Mouse (Mus musculus): Measurements from ENCODE around the gene Trim41. TPM values are rescaled to one million over a fixed set of nuclear protein-coding genes. Genes with fewer than 3 reads are reported as not detected.
"Not testable (repeated sequence)": the region's sequence is repeated elsewhere in the genome, so short reads cannot be mapped to it uniquely, and the experiment has no call there.

Trim41 gene
- polyA plus RNA-seq, 1 experiment from 2014 or later, result 3.7 TPM

GRCm38 (mm10) chr11:48795221-48795620 is 21.9 kb downstream of the Trim41 start:
- no peak overlapping the region for H3K9ac ChIP-seq (ENCODE audit: low read depth, low read length)
- ATAC-seq (replicated peaks; ENCODE audit: insufficient number of reproducible peaks, low FRiP score, low TSS enrichment), result no peak
- H3K36me3 ChIP-seq (ENCODE audit: control insufficient read depth, insufficient read depth, low read length), result no peaks in the 10 kb centered on the region
- H3K27me3 ChIP-seq (ENCODE audit: control insufficient read depth, insufficient read depth, low read length), result no peaks in the 10 kb centered on the region
- H3K9me3 ChIP-seq (replicated peaks; ENCODE audit: control insufficient read depth, low read length), result no peaks in the 10 kb centered on the region
- no peak overlapping the region for H3K4me3 ChIP-seq (ENCODE audit: low read depth, low read length)
- no peak overlapping the region for H3K27ac ChIP-seq (ENCODE audit: low read depth, low read length)
- 90% methylated on average over 7 of the region's 7 CpGs for WGBS (ENCODE audit: insufficient replicate concordance)
- H3K4me1 ChIP-seq (ENCODE audit: control insufficient read depth, insufficient read depth, low read length), result peaks cover 10% of the 10 kb centered on the region
- H3K4me2 ChIP-seq, result no peak overlapping the region

GRCm38 (mm10) chr11:48793184-48793583 is 24.0 kb downstream of the Trim41 start:
- no peak for ATAC-seq (replicated peaks; ENCODE audit: insufficient number of reproducible peaks, low FRiP score, low TSS enrichment)
- Histone ChIP-seq H3K36me3 (ENCODE audit: control insufficient read depth, insufficient read depth, low read length) (no peaks in the 10 kb centered on the region), H3K4me3 (ENCODE audit: low read depth, low read length) (no peak overlapping the region), H3K27ac (ENCODE audit: low read depth, low read length) (no peak overlapping the region), H3K27me3 (ENCODE audit: control insufficient read depth, insufficient read depth, low read length) (no peaks in the 10 kb centered on the region), H3K9me3 (replicated peaks; ENCODE audit: control insufficient read depth, low read length) (no peaks in the 10 kb centered on the region), H3K4me2 (no peak overlapping the region), H3K4me1 (ENCODE audit: control insufficient read depth, insufficient read depth, low read length) (peaks cover 2% of the 10 kb centered on the region; the same call in 1 of the 2 replicates), H3K9ac (ENCODE audit: low read depth, low read length) (no peak overlapping the region)
- 89% methylated on average over 3 of the region's 3 CpGs for WGBS (ENCODE audit: insufficient replicate concordance)

GRCm38 (mm10) chr11:48791894-48792293 is 25.3 kb downstream of the Trim41 start:
- H3K36me3 ChIP-seq (ENCODE audit: control insufficient read depth, insufficient read depth, low read length); H3K4me3 ChIP-seq (ENCODE audit: low read depth, low read length); ATAC-seq (replicated peaks; ENCODE audit: insufficient number of reproducible peaks, low FRiP score, low TSS enrichment); H3K27ac ChIP-seq (ENCODE audit: low read depth, low read length); H3K9me3 ChIP-seq (replicated peaks; ENCODE audit: control insufficient read depth, low read length); H3K9ac ChIP-seq (ENCODE audit: low read depth, low read length); H3K27me3 ChIP-seq (ENCODE audit: control insufficient read depth, insufficient read depth, low read length); H3K4me2 ChIP-seq; H3K4me1 ChIP-seq (ENCODE audit: control insufficient read depth, insufficient read depth, low read length): not testable (repeated sequence)
- WGBS (ENCODE audit: insufficient replicate concordance), result 86% methylated on average over 9 of the region's 9 CpGs

- Histone ChIP-seq H3K4me2 (0 out of 2 replicates have a peak overlapping the region, but pooled peaks have one; percentile 2), H3K27me3 (ENCODE audit: control insufficient read depth, insufficient read depth, low read length) (no peaks in the 10 kb centered on the region), H3K27ac (ENCODE audit: low read depth, low read length) (no peak overlapping the region)
Measured at GRCm38 (mm10) chr11:48790946-48791345, 26.2 kb downstream of the Trim41 start.

GRCm38 (mm10) chr11:48789973-48790823 is 27.0 kb downstream of the Trim41 start:
- 15% methylated on average over 20 of the region's 20 CpGs for WGBS (ENCODE audit: insufficient replicate concordance)
- Histone ChIP-seq H3K27me3 (ENCODE audit: control insufficient read depth, insufficient read depth, low read length) (no peaks in the 10 kb centered on the region), H3K9ac (ENCODE audit: low read depth, low read length) (no peak overlapping the region), H3K9me3 (replicated peaks; ENCODE audit: control insufficient read depth, low read length) (no peaks in the 10 kb centered on the region), H3K4me2 (peak overlapping the region; percentile 52), H3K27ac (ENCODE audit: low read depth, low read length) (no peak overlapping the region), H3K4me1 (ENCODE audit: control insufficient read depth, insufficient read depth, low read length) (no peaks in the 10 kb centered on the region), H3K36me3 (ENCODE audit: control insufficient read depth, insufficient read depth, low read length) (no peaks in the 10 kb centered on the region), H3K4me3 (ENCODE audit: low read depth, low read length) (peak overlapping the region; percentile 21; the same call in 1 of the 2 replicates)
- ATAC-seq (replicated peaks; ENCODE audit: insufficient number of reproducible peaks, low FRiP score, low TSS enrichment), result no peak

More at GRCm38 (mm10) chr11:48790946-48791345, 26.2 kb downstream of the Trim41 start:
- ATAC-seq (replicated peaks; ENCODE audit: insufficient number of reproducible peaks, low FRiP score, low TSS enrichment), result no peak
- no peak overlapping the region for H3K4me3 ChIP-seq (ENCODE audit: low read depth, low read length)
- H3K9me3 ChIP-seq (replicated peaks; ENCODE audit: control insufficient read depth, low read length), result no peaks in the 10 kb centered on the region
- H3K4me1 ChIP-seq (ENCODE audit: control insufficient read depth, insufficient read depth, low read length), result no peaks in the 10 kb centered on the region
- 48% methylated on average over 8 of the region's 8 CpGs for WGBS (ENCODE audit: insufficient replicate concordance)
- H3K36me3 ChIP-seq (ENCODE audit: control insufficient read depth, insufficient read depth, low read length), result no peaks in the 10 kb centered on the region
- H3K9ac ChIP-seq (ENCODE audit: low read depth, low read length), result no peak overlapping the region

GRCm38 (mm10) chr11:48789215-48789614 is 27.9 kb downstream of the Trim41 start:
- 87% methylated on average over 5 of the region's 5 CpGs for WGBS (ENCODE audit: insufficient replicate concordance)
- no peak overlapping the region for H3K4me3 ChIP-seq (ENCODE audit: low read depth, low read length)
- no peaks in the 10 kb centered on the region for H3K36me3 ChIP-seq (ENCODE audit: control insufficient read depth, insufficient read depth, low read length)
- no peak overlapping the region for H3K27ac ChIP-seq (ENCODE audit: low read depth, low read length)
- no peak for ATAC-seq (replicated peaks; ENCODE audit: insufficient number of reproducible peaks, low FRiP score, low TSS enrichment)
- no peak overlapping the region for H3K4me2 ChIP-seq
- no peak overlapping the region for H3K9ac ChIP-seq (ENCODE audit: low read depth, low read length)
- H3K9me3 ChIP-seq (replicated peaks; ENCODE audit: control insufficient read depth, low read length), result no peaks in the 10 kb centered on the region
- H3K27me3 ChIP-seq (ENCODE audit: control insufficient read depth, insufficient read depth, low read length), result no peaks in the 10 kb centered on the region
- H3K4me1 ChIP-seq (ENCODE audit: control insufficient read depth, insufficient read depth, low read length), result no peaks in the 10 kb centered on the region

GRCm38 (mm10) chr11:48788311-48789089 is 28.7 kb downstream of the Trim41 start:
- no peak overlapping the region for H3K27ac ChIP-seq (ENCODE audit: low read depth, low read length)
- no peaks in the 10 kb centered on the region for H3K36me3 ChIP-seq (ENCODE audit: control insufficient read depth, insufficient read depth, low read length)
- H3K9me3 ChIP-seq (replicated peaks; ENCODE audit: control insufficient read depth, low read length), result no peaks in the 10 kb centered on the region
- H3K4me3 ChIP-seq (ENCODE audit: low read depth, low read length), result peak overlapping the region; percentile 46
- H3K27me3 ChIP-seq (ENCODE audit: control insufficient read depth, insufficient read depth, low read length), result no peaks in the 10 kb centered on the region
- 9% methylated on average over 16 of the region's 16 CpGs for WGBS (ENCODE audit: insufficient replicate concordance)
- H3K4me2 ChIP-seq, result peak overlapping the region; percentile 66
- ATAC-seq (replicated peaks; ENCODE audit: insufficient number of reproducible peaks, low FRiP score, low TSS enrichment), result no peak
- peak overlapping the region; percentile 52 for H3K9ac ChIP-seq (ENCODE audit: low read depth, low read length)
- H3K4me1 ChIP-seq (ENCODE audit: control insufficient read depth, insufficient read depth, low read length), result no peaks in the 10 kb centered on the region

GRCm38 (mm10) chr11:48787455-48788211 is 29.5 kb downstream of the Trim41 start:
- Histone ChIP-seq H3K4me3 (ENCODE audit: low read depth, low read length) (peak overlapping the region; percentile 46; the same call in 1 of the 2 replicates), H3K9me3 (replicated peaks; ENCODE audit: control insufficient read depth, low read length) (no peaks in the 10 kb centered on the region), H3K9ac (ENCODE audit: low read depth, low read length) (no peak overlapping the region), H3K4me2 (peak overlapping the region; percentile 66), H3K4me1 (ENCODE audit: control insufficient read depth, insufficient read depth, low read length) (no peaks in the 10 kb centered on the region), H3K27ac (ENCODE audit: low read depth, low read length) (0 out of 2 replicates have a peak overlapping the region, but pooled peaks have one; percentile 15), H3K27me3 (ENCODE audit: control insufficient read depth, insufficient read depth, low read length) (no peaks in the 10 kb centered on the region), H3K36me3 (ENCODE audit: control insufficient read depth, insufficient read depth, low read length) (no peaks in the 10 kb centered on the region)
- 46% methylated on average over 10 of the region's 10 CpGs for WGBS (ENCODE audit: insufficient replicate concordance)
- no peak for ATAC-seq (replicated peaks; ENCODE audit: insufficient number of reproducible peaks, low FRiP score, low TSS enrichment)

Measured in heart, embryonic 11.5 days (tissue).